Mouse (Mus musculus): ENCODE data around the gene Olfr224. TPM values are rescaled to one million over a fixed set of nuclear protein-coding genes. Genes with fewer than 3 reads are reported as not detected.

The Olfr224 gene
- polyA plus RNA-seq (2015; fragmentation: Nextera tagmentation; extraction: Ambion mirVana) = not detected in 2 replicates

GRCm38 (mm10) chr11:58570405-58570804 is at the start of gene Olfr224:
Gene Olfr224, minus strand, starts transcription at chr11:58570553.
- no peak for ATAC-seq (replicated peaks; ENCODE audit: low FRiP score, low read depth)
- Histone ChIP-seq H3K4me2 (ENCODE audit: low read length) (no peak within 1 kb of the TSS), H3K27ac (no peak within 1 kb of the TSS), H3K36me3 (ENCODE audit: insufficient read depth, low read length) (no peaks in the 10 kb centered on the region), H3K4me1 (replicated peaks; ENCODE audit: insufficient read depth, low read length) (no peaks in the 10 kb centered on the region), H3K9ac (ENCODE audit: low read depth, low read length) (no peak within 1 kb of the TSS), H3K27me3 (ENCODE audit: insufficient read depth, low read length) (no peaks in the 10 kb centered on the region), H3K9me3 (replicated peaks; ENCODE audit: low read length) (no peaks in the 10 kb centered on the region), H3K4me3 (replicated peaks; ENCODE audit: low read depth, low read length) (no peak within 1 kb of the TSS)
- TF ChIP-seq CTCF (IDR thresholded peaks at IDR 0.05; ENCODE audit: low read depth) = no peak
- 71% methylated on average over 5 of the region's 5 CpGs for WGBS
- peak; percentile 2 for DNase-seq (ENCODE audit: low spot score)

GRCm38 (mm10) chr11:58618793-58619192 is 48.4 kb upstream of the Olfr224 start:
- Histone ChIP-seq H3K27ac (no peak overlapping the region), H3K9ac (ENCODE audit: low read depth, low read length) (no peak overlapping the region), H3K4me2 (ENCODE audit: low read length) (no peak overlapping the region), H3K36me3 (ENCODE audit: insufficient read depth, low read length) (no peaks in the 10 kb centered on the region), H3K9me3 (replicated peaks; ENCODE audit: low read length) (no peaks in the 10 kb centered on the region), H3K27me3 (ENCODE audit: insufficient read depth, low read length) (no peaks in the 10 kb centered on the region), H3K4me3 (replicated peaks; ENCODE audit: low read depth, low read length) (no peak overlapping the region), H3K4me1 (replicated peaks; ENCODE audit: insufficient read depth, low read length) (no peaks in the 10 kb centered on the region)
- 74% methylated on average over 6 of the region's 6 CpGs for WGBS
- ATAC-seq (replicated peaks; ENCODE audit: low FRiP score, low read depth) = no peak
- no peak for DNase-seq (ENCODE audit: low spot score)
- no peak for TF ChIP-seq CTCF (IDR thresholded peaks at IDR 0.05; ENCODE audit: low read depth)

GRCm38 (mm10) chr11:58618369-58618768 is 48.0 kb upstream of the Olfr224 start:
- H3K36me3 ChIP-seq (ENCODE audit: insufficient read depth, low read length) = no peaks in the 10 kb centered on the region
- H3K9me3 ChIP-seq (replicated peaks; ENCODE audit: low read length) = no peaks in the 10 kb centered on the region
- no peak for ATAC-seq (replicated peaks; ENCODE audit: low FRiP score, low read depth)
- no peaks in the 10 kb centered on the region for H3K27me3 ChIP-seq (ENCODE audit: insufficient read depth, low read length)
- H3K27ac ChIP-seq = no peak overlapping the region
- H3K4me1 ChIP-seq (replicated peaks; ENCODE audit: insufficient read depth, low read length) = no peaks in the 10 kb centered on the region
- no peak overlapping the region for H3K4me2 ChIP-seq (ENCODE audit: low read length)
- no peak for DNase-seq (ENCODE audit: low spot score)
- TF ChIP-seq CTCF (IDR thresholded peaks at IDR 0.05; ENCODE audit: low read depth) = no peak
- WGBS = 70% methylated on average over 3 of the region's 3 CpGs
- H3K9ac ChIP-seq (ENCODE audit: low read depth, low read length) = no peak overlapping the region
- H3K4me3 ChIP-seq (replicated peaks; ENCODE audit: low read depth, low read length) = no peak overlapping the region

- H3K4me2 ChIP-seq (ENCODE audit: low read length) = no peak within 1 kb of the TSS
- no peak for ATAC-seq (replicated peaks; ENCODE audit: low FRiP score, low read depth)
- no peak within 1 kb of the TSS for H3K4me3 ChIP-seq (replicated peaks; ENCODE audit: low read depth, low read length)
- H3K9me3 ChIP-seq (replicated peaks; ENCODE audit: low read length) = no peaks in the 10 kb centered on the region
- WGBS = 89% methylated on average over 4 of the region's 4 CpGs
- no peaks in the 10 kb centered on the region for H3K27me3 ChIP-seq (ENCODE audit: insufficient read depth, low read length)
- H3K27ac ChIP-seq = no peak within 1 kb of the TSS
- DNase-seq (ENCODE audit: low spot score) = no peak
- no peak within 1 kb of the TSS for H3K9ac ChIP-seq (ENCODE audit: low read depth, low read length)
- no peak for TF ChIP-seq CTCF (IDR thresholded peaks at IDR 0.05; ENCODE audit: low read depth)
- H3K36me3 ChIP-seq (ENCODE audit: insufficient read depth, low read length) = no peaks in the 10 kb centered on the region
- H3K4me1 ChIP-seq (replicated peaks; ENCODE audit: insufficient read depth, low read length) = no peaks in the 10 kb centered on the region
Observed at GRCm38 (mm10) chr11:58615975-58616374, 45.6 kb upstream of the Olfr224 start, which contains the start of gene 2210407C18Rik. Gene 2210407C18Rik, minus strand, starts transcription at chr11:58616075.

- TF ChIP-seq CTCF (IDR thresholded peaks at IDR 0.05; ENCODE audit: low read depth) = no peak
- ATAC-seq (replicated peaks; ENCODE audit: low FRiP score, low read depth) (no peak), DNase-seq (ENCODE audit: low spot score) (no peak)
- H3K27me3 ChIP-seq (ENCODE audit: insufficient read depth, low read length) = no peaks in the 10 kb centered on the region
- no peaks in the 10 kb centered on the region for H3K9me3 ChIP-seq (replicated peaks; ENCODE audit: low read length)
- H3K36me3 ChIP-seq (ENCODE audit: insufficient read depth, low read length) = no peaks in the 10 kb centered on the region
- no peak overlapping the region for H3K27ac ChIP-seq
- H3K4me2 ChIP-seq (ENCODE audit: low read length) = no peak overlapping the region
- no peak overlapping the region for H3K4me3 ChIP-seq (replicated peaks; ENCODE audit: low read depth, low read length)
- H3K4me1 ChIP-seq (replicated peaks; ENCODE audit: insufficient read depth, low read length) = no peaks in the 10 kb centered on the region
- H3K9ac ChIP-seq (ENCODE audit: low read depth, low read length) = no peak overlapping the region
Observed at GRCm38 (mm10) chr11:58614526-58614925, 44.2 kb upstream of the Olfr224 start.

GRCm38 (mm10) chr11:58613359-58613758 is 43.0 kb upstream of the Olfr224 start:
- no peak for DNase-seq (ENCODE audit: low spot score)
- H3K9me3 ChIP-seq (replicated peaks; ENCODE audit: low read length) = no peaks in the 10 kb centered on the region
- 43% methylated on average over 3 of the region's 3 CpGs for WGBS

GRCm38 (mm10) chr11:58607030-58607429 is 36.7 kb upstream of the Olfr224 start:
- H3K4me3 ChIP-seq (replicated peaks; ENCODE audit: low read depth, low read length) = no peak overlapping the region
- H3K4me2 ChIP-seq (ENCODE audit: low read length) = no peak overlapping the region
- H3K27me3 ChIP-seq (ENCODE audit: insufficient read depth, low read length) = no peaks in the 10 kb centered on the region
- DNase-seq (ENCODE audit: low spot score) = no peak
- WGBS = 56% methylated on average over 6 of the region's 6 CpGs
- ATAC-seq (replicated peaks; ENCODE audit: low FRiP score, low read depth) = no peak
- TF ChIP-seq CTCF (IDR thresholded peaks at IDR 0.05; ENCODE audit: low read depth) = no peak
- no peaks in the 10 kb centered on the region for H3K4me1 ChIP-seq (replicated peaks; ENCODE audit: insufficient read depth, low read length)
- H3K9me3 ChIP-seq (replicated peaks; ENCODE audit: low read length) = no peaks in the 10 kb centered on the region
- no peak overlapping the region for H3K9ac ChIP-seq (ENCODE audit: low read depth, low read length)
- H3K27ac ChIP-seq = no peak overlapping the region
- no peaks in the 10 kb centered on the region for H3K36me3 ChIP-seq (ENCODE audit: insufficient read depth, low read length)

More at GRCm38 (mm10) chr11:58613359-58613758, 43.0 kb upstream of the Olfr224 start:
- no peaks in the 10 kb centered on the region for H3K27me3 ChIP-seq (ENCODE audit: insufficient read depth, low read length)
- H3K4me3 ChIP-seq (replicated peaks; ENCODE audit: low read depth, low read length) = no peak overlapping the region
- H3K4me2 ChIP-seq (ENCODE audit: low read length) = no peak overlapping the region
- H3K9ac ChIP-seq (ENCODE audit: low read depth, low read length) = no peak overlapping the region
- H3K27ac ChIP-seq = no peak overlapping the region
- TF ChIP-seq CTCF (IDR thresholded peaks at IDR 0.05; ENCODE audit: low read depth) = no peak
- ATAC-seq (replicated peaks; ENCODE audit: low FRiP score, low read depth) = no peak
- no peaks in the 10 kb centered on the region for H3K36me3 ChIP-seq (ENCODE audit: insufficient read depth, low read length)
- H3K4me1 ChIP-seq (replicated peaks; ENCODE audit: insufficient read depth, low read length) = no peaks in the 10 kb centered on the region

All from kidney, postnatal 0 days (tissue).